Mouse (Mus musculus): Measurements from ENCODE around the gene Cks1b.

- no peak for TF ChIP-seq CTCF (IDR thresholded peaks at IDR 0.05; ENCODE audit: borderline replicate concordance, insufficient read depth, low read length)
- no peak for TF ChIP-seq POLR2A (IDR thresholded peaks at IDR 0.05; ENCODE audit: low read depth, low read length)
Observed at GRCm38 (mm10) chr3:89424416-89425140, 6.4 kb upstream of the Cks1b start.
